Mouse (Mus musculus) bone marrow macrophage, adult 2 months (primary cell): ENCODE results near the gene Hoxd13.

Experiments
- CTCF ChIP-seq: IDR thresholded peaks from 2 replicates; pipeline ENCODE4 v1.5.1; 2012; ENCODE audit warnings: low read depth, mild to moderate bottlenecking, low read length, moderate library complexity
- POLR2A ChIP-seq: IDR thresholded peaks from 2 replicates; pipeline ENCODE4 v1.6.1; 2012; ENCODE audit warnings: mild to moderate bottlenecking, low read depth, low read length, borderline replicate concordance

GRCm38 (mm10) chr2:74661685-74662084 lies 6.4 kb upstream of the Hoxd13 start:
- TF ChIP-seq CTCF (no peak), POLR2A (no peak)
